Mouse (Mus musculus) heart, postnatal 0 days (tissue): ENCODE measurements around the gene Scrt2.

ENCODE experiments used
- CTCF ChIP-seq: IDR thresholded peaks from 2 replicates; pipeline ENCODE4 v1.5.1; 2016; ENCODE audit warnings: antibody characterized with exemption, control low read depth, low read depth
- EP300 ChIP-seq: IDR thresholded peaks from 2 replicates; pipeline ENCODE4 v1.6.1; 2016; ENCODE audit warnings: antibody characterized with exemption, low read depth

- TF ChIP-seq CTCF (no peak), EP300 (no peak)
These were observed 8.3 kb downstream of the Scrt2 start for GRCm38 (mm10) chr2:152089581-152089980.
